36 mouse cellular contexts compared by ENCODE assay signal in genomic region chr6:130233222-130233621, GRCm38 (mm10). TPM values are rescaled to one million over a fixed set of nuclear protein-coding genes. Genes with fewer than 3 reads are reported as not detected.
"Had no signal": no experiment of that assay in that cellular context is flagged by ENCODE, and none has a peak within 500 bp of the region (broad histone marks: within the 10 kb centered on the region; RNA-seq: fewer than 3 reads in every experiment).

TSS of gene Klra7 (minus strand) at chr6:130233322.

- H3K4me3 ChIP-seq: embryonic facial prominence, embryonic 10.5 days; embryonic facial prominence, embryonic 12.5 days; embryonic facial prominence, embryonic 13.5 days; embryonic facial prominence, embryonic 15.5 days; erythroblast, embryonic 14.5 days; forebrain, embryonic 10.5 days; forebrain, embryonic 12.5 days; forebrain, embryonic 13.5 days; forebrain, embryonic 15.5 days; gastrocnemius, adult 2 months; heart, adult 2 months; heart, embryonic 10.5 days had no signal

- H3K9ac ChIP-seq: embryonic facial prominence, embryonic 12.5 days; embryonic facial prominence, embryonic 13.5 days; embryonic facial prominence, embryonic 15.5 days; forebrain, embryonic 12.5 days; forebrain, embryonic 13.5 days; forebrain, embryonic 15.5 days; forebrain, postnatal 0 days had no signal

- H3K9me3 ChIP-seq: embryonic facial prominence, embryonic 13.5 days; embryonic facial prominence, embryonic 15.5 days; heart, embryonic 10.5 days had no signal

- ATAC-seq: forebrain, embryonic 13.5 days; forebrain, embryonic 14.5 days; forebrain, embryonic 15.5 days; forebrain, embryonic 16.5 days; forebrain, postnatal 0 days had no signal

- DNase-seq: cerebellum, adult 9-10 months; cerebellum, adult 9-11 months; cerebellum, postnatal 10 days; cerebellum, postnatal 14 days; cerebellum, postnatal 25 days; cerebellum, postnatal 36 days; embryo, embryonic 11 days; forebrain, postnatal 0 days; gastrocnemius, adult 2 months; gastrocnemius, postnatal 10 days; gastrocnemius, postnatal 14 days; gastrocnemius, postnatal 25 days; gastrocnemius, postnatal 36 days; heart, adult 11 months; heart, adult 18-20 months; heart, adult 2 months had no signal

- H3K27ac ChIP-seq: embryonic facial prominence, embryonic 10.5 days; embryonic facial prominence, embryonic 12.5 days; embryonic facial prominence, embryonic 13.5 days; embryonic facial prominence, embryonic 15.5 days; forebrain, embryonic 10.5 days; forebrain, embryonic 12.5 days; forebrain, embryonic 13.5 days; forebrain, embryonic 15.5 days; gastrocnemius, adult 2 months; heart, adult 2 months; heart, embryonic 10.5 days had no signal

- H3K27me3 ChIP-seq: embryonic facial prominence, embryonic 12.5 days; embryonic facial prominence, embryonic 13.5 days; embryonic facial prominence, embryonic 15.5 days; forebrain, embryonic 12.5 days; forebrain, embryonic 13.5 days; forebrain, embryonic 15.5 days had no signal

- H3K36me3 ChIP-seq: embryonic facial prominence, embryonic 10.5 days; embryonic facial prominence, embryonic 12.5 days; embryonic facial prominence, embryonic 13.5 days; embryonic facial prominence, embryonic 15.5 days; forebrain, embryonic 10.5 days; forebrain, embryonic 12.5 days; forebrain, embryonic 15.5 days; heart, embryonic 10.5 days had no signal

- H3K4me1 ChIP-seq: embryonic facial prominence, embryonic 10.5 days; embryonic facial prominence, embryonic 12.5 days; embryonic facial prominence, embryonic 13.5 days; embryonic facial prominence, embryonic 15.5 days; forebrain, embryonic 10.5 days; forebrain, embryonic 12.5 days; forebrain, embryonic 13.5 days; forebrain, embryonic 15.5 days; heart, embryonic 10.5 days had no signal

RNA-seq across cellular contexts. Expression of gene Klra7, which starts in this region (rescaled TPM):
- total RNA-seq: forebrain, postnatal 0 days; gastrocnemius, adult 18-20 months; gastrocnemius, adult 2 months; gastrocnemius, postnatal 10 days; gastrocnemius, postnatal 14 days; gastrocnemius, postnatal 25 days; gastrocnemius, postnatal 36 days; gastrocnemius, postnatal 4 days; heart, adult 18-20 months; heart, adult 8-10 months had no signal
- polyA plus RNA-seq: cortical plate, adult 2 months; embryonic facial prominence, embryonic 10.5 days; embryonic facial prominence, embryonic 11.5 days; embryonic facial prominence, embryonic 12.5 days; embryonic facial prominence, embryonic 13.5 days; embryonic facial prominence, embryonic 14.5 days; embryonic facial prominence, embryonic 15.5 days; erythroblast, embryonic 14.5 days; forebrain, embryonic 10.5 days; forebrain, embryonic 11.5 days; forebrain, embryonic 12.5 days; forebrain, embryonic 13.5 days; forebrain, embryonic 14.5 days; forebrain, embryonic 15.5 days; forebrain, embryonic 16.5 days; forebrain, postnatal 0 days; gonadal fat pad, adult 2 months; heart, adult 2 months; heart, embryonic 10.5 days had no signal
